Mouse (Mus musculus) cerebellum, adult 2 months (tissue): Measurements from ENCODE around the gene Tcf23. TPM values are rescaled to one million over a fixed set of nuclear protein-coding genes. Genes with fewer than 3 reads are reported as not detected.

Source experiments
- DNase-seq, 2 experiments: peaks; one replicate each; pipeline ENCODE4 v3.0.0; 2021
- H3K27ac ChIP-seq: fragments of 200-500 bp; 2 replicates; pipeline ENCODE4 v1.5.1; 2012; ENCODE audit warnings: low read length, control low read depth, inconsistent platforms; ENCODE audit not compliant: insufficient read depth
- H3K27me3 ChIP-seq: fragments of 200-500 bp; 2 replicates; pipeline ENCODE4 v1.6.1; 2012; ENCODE audit warnings: inconsistent platforms, mild to moderate bottlenecking, low read length, moderate library complexity; ENCODE audit not compliant: control insufficient read depth, insufficient read depth
- H3K4me1 ChIP-seq: fragments of 200-500 bp; 2 replicates; pipeline ENCODE4 v1.6.1; 2011; ENCODE audit warnings: low read length; ENCODE audit not compliant: control insufficient read depth, insufficient read depth
- H3K4me3 ChIP-seq: fragments of 200-500 bp; replicated peaks from 2 replicates; pipeline ENCODE3; 2011; ENCODE audit warnings: mild to moderate bottlenecking, low read depth, low read length, control low read depth; ENCODE audit not compliant: insufficient read depth
- CTCF ChIP-seq: fragments of 200-500 bp; IDR thresholded peaks from 2 replicates; pipeline ENCODE4 v1.5.1; 2011; ENCODE audit warnings: low read depth, mild to moderate bottlenecking, control low read depth, low read length, moderate library complexity, borderline replicate concordance; ENCODE audit not compliant: insufficient read depth
- POLR2A ChIP-seq: fragments of 200-500 bp; IDR thresholded peaks from 2 replicates; pipeline ENCODE4 v1.6.1; 2011; ENCODE audit warnings: low read length, control low read depth, borderline replicate concordance; ENCODE audit not compliant: insufficient read depth
- WGBS: fragments of 180-500 bp; shearing (Covaris S2); methylation state at CpG from one replicate; pipeline ENCODE4 v1.1.7; 2018; 5-methylcytosine and 5-hydroxymethylcytosine counted together
- polyA plus RNA-seq: library from polyadenylated mRNA; depleted of rRNA; stranded (reverse); fragments of >200 nt; gene quantifications from 2 replicates; pipeline ENCODE4 v1.2.3, GENCODE M21; 2012

Tcf23 gene
- polyA plus RNA-seq, 1 experiment: 0.28 TPM

- WGBS: 29% methylated on average over 2 of the region's 2 CpGs
- DNase-seq: no peak
- no peaks in the 10 kb centered on the region; the same call in 1 of the 2 replicates for H3K27me3 ChIP-seq
- TF ChIP-seq CTCF (peak; percentile 20; the same call in 1 of the 2 replicates), POLR2A (no peak)
- H3K27ac ChIP-seq: no peak overlapping the region
- H3K4me1 ChIP-seq: no peaks in the 10 kb centered on the region
- H3K4me3 ChIP-seq: no peak overlapping the region
These were observed 13.9 kb downstream of the Tcf23 start for GRCm38 (mm10) chr5:30982357-30982756.

- Histone ChIP-seq H3K27ac (no peak overlapping the region), H3K4me3 (no peak overlapping the region), H3K27me3 (no peaks in the 10 kb centered on the region), H3K4me1 (no peaks in the 10 kb centered on the region)
- DNase-seq: no peak
- 66% methylated on average over 5 of the region's 5 CpGs for WGBS
- TF ChIP-seq POLR2A (no peak), CTCF (no peak)
These were observed 24.7 kb downstream of the Tcf23 start for GRCm38 (mm10) chr5:30992980-30993676.

GRCm38 (mm10) chr5:30994074-30994473, 25.6 kb downstream of the Tcf23 start:
- TF ChIP-seq POLR2A (no peak), CTCF (no peak)
- Histone ChIP-seq H3K27ac (no peak overlapping the region), H3K27me3 (no peaks in the 10 kb centered on the region), H3K4me3 (no peak overlapping the region), H3K4me1 (no peaks in the 10 kb centered on the region)
- no peak for DNase-seq
- WGBS: 62% methylated on average over 3 of the region's 3 CpGs

- 66% methylated on average over 11 of the region's 11 CpGs for WGBS
- Histone ChIP-seq H3K4me1 (no peaks in the 10 kb centered on the region), H3K4me3 (no peak overlapping the region), H3K27ac (no peak overlapping the region), H3K27me3 (no peaks in the 10 kb centered on the region)
- DNase-seq: no peak
- TF ChIP-seq CTCF (no peak), POLR2A (no peak)
These were observed 26.6 kb downstream of the Tcf23 start for GRCm38 (mm10) chr5:30994910-30995635.

GRCm38 (mm10) chr5:30998306-30998705, 29.8 kb downstream of the Tcf23 start:
- Histone ChIP-seq H3K4me3 (no peak overlapping the region), H3K27ac (no peak overlapping the region), H3K27me3 (no peaks in the 10 kb centered on the region), H3K4me1 (no peaks in the 10 kb centered on the region)
- peak; percentile 60; the same call in 1 of the 2 replicates for TF ChIP-seq CTCF
- TF ChIP-seq POLR2A: no peak
- 26% methylated on average over 5 of the region's 5 CpGs for WGBS
- no peak for DNase-seq

GRCm38 (mm10) chr5:30999324-30999723, 30.9 kb downstream of the Tcf23 start:
- TF ChIP-seq POLR2A (no peak), CTCF (no peak)
- 74% methylated on average over 5 of the region's 5 CpGs for WGBS
- Histone ChIP-seq H3K4me3 (no peak overlapping the region), H3K27me3 (no peaks in the 10 kb centered on the region), H3K27ac (no peak overlapping the region), H3K4me1 (no peaks in the 10 kb centered on the region)
- no peak for DNase-seq

GRCm38 (mm10) chr5:31000122-31000521, 31.7 kb downstream of the Tcf23 start:
- H3K4me1 ChIP-seq: no peaks in the 10 kb centered on the region
- TF ChIP-seq POLR2A: no peak
- no peak for TF ChIP-seq CTCF
- H3K4me3 ChIP-seq: no peak overlapping the region
- WGBS: 76% methylated on average over 7 of the region's 7 CpGs
- no peak overlapping the region for H3K27ac ChIP-seq
- DNase-seq: no peak
- H3K27me3 ChIP-seq: no peaks in the 10 kb centered on the region

GRCm38 (mm10) chr5:31000993-31001392, 32.5 kb downstream of the Tcf23 start:
- Histone ChIP-seq H3K27ac (no peak overlapping the region), H3K4me1 (no peaks in the 10 kb centered on the region), H3K4me3 (no peak overlapping the region), H3K27me3 (no peaks in the 10 kb centered on the region)
- TF ChIP-seq POLR2A: no peak
- TF ChIP-seq CTCF: no peak
- WGBS: 75% methylated on average over 2 of the region's 2 CpGs
- DNase-seq: no peak
